In the genomic region with DNA sequence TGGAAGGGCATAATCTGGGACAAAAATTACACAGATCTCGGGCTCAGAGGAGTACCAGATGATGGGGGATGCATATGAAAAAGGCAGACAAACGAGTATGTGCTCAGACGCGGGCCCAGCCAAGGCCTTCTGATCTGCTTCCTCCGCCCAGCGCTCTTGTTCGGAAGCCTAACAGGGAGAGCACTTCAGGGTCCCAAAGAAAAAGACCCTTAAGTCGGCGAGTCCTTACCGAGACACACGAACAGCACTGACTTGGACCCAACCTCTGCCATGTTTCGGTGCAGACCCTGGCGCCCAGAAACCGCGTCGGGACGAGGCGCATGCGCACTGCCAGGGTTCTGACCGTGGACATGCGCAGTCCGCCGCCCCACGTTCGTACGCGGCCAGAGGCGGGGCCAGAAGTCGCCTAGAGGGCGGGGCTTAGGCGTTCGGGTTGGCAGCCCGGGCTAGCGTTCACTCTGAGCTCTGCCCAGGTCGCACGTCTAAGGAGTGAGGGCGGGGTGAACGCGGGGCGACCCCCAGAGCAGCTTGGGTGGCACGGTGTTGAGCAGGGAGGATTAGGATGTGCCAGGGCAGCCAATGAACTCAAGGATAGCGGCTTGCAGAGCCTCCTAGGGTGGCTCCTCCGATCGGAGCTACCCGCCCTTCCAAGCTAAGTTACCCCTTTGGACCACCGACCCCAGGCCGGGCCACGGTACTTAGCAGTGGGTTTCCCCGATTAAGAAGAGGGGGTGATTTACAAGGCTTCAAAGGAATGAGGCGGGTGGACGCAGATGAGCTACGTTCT, we compare ENCODE assay signal across 8 mouse cellular contexts. TPM values are rescaled to one million over a fixed set of nuclear protein-coding genes. Genes with fewer than 3 reads are reported as not detected.
DNase-seq lines count a peak whose midpoint lies in the region; ATAC-seq and TF ChIP-seq lines count a peak whose summit lies in the region.

A gene (minus strand): TSS at position 329 of the 787 bp plus-strand sequence.
A gene (plus strand): TSS at position 408 of the 787 bp plus-strand sequence.

- under 1% methylated on average over 52 of the region's 52 CpGs for WGBS in embryonic facial prominence, embryonic 13.5 days
- under 1% methylated on average over 50 of the region's 52 CpGs for WGBS in limb, embryonic 14.5 days
- under 1% methylated on average over 52 of the region's 52 CpGs for WGBS in midbrain, postnatal 0 days

- H3K27me3 ChIP-seq in embryonic facial prominence, embryonic 13.5 days, result no peaks in the 10 kb centered on the region
- H3K27me3 ChIP-seq in limb, embryonic 14.5 days (ENCODE audit: control insufficient read depth, insufficient read depth, low read length), result no peaks in the 10 kb centered on the region
- no peaks in the 10 kb centered on the region for H3K27me3 ChIP-seq in midbrain, postnatal 0 days (ENCODE audit: insufficient read depth, low read length)

- H3K9me3 ChIP-seq in embryonic facial prominence, embryonic 13.5 days, result no peaks in the 10 kb centered on the region
- no peaks in the 10 kb centered on the region for H3K9me3 ChIP-seq in limb, embryonic 14.5 days (ENCODE audit: control insufficient read depth, low read length)
- H3K9me3 ChIP-seq in midbrain, postnatal 0 days (ENCODE audit: low read length), result no peaks in the 10 kb centered on the region

- H3K4me2 ChIP-seq in embryonic facial prominence, embryonic 13.5 days, result peak within 1 kb of the TSS; percentile 86
- H3K4me2 ChIP-seq in limb, embryonic 14.5 days (replicated peaks; ENCODE audit: low read depth, low read length, severe bottlenecking), result peak within 1 kb of the TSS; percentile 88
- H3K4me2 ChIP-seq in midbrain, postnatal 0 days (ENCODE audit: low read depth, low read length, poor library complexity, severe bottlenecking), result peak within 1 kb of the TSS; percentile 75

- peak within 1 kb of the TSS; percentile 78 for H3K9ac ChIP-seq in embryonic facial prominence, embryonic 13.5 days
- H3K9ac ChIP-seq in limb, embryonic 14.5 days (ENCODE audit: low read depth, low read length, severe bottlenecking), result peak within 1 kb of the TSS; percentile 77
- H3K9ac ChIP-seq in midbrain, postnatal 0 days (replicated peaks; ENCODE audit: low read length, poor library complexity, severe bottlenecking), result peak within 1 kb of the TSS; percentile 79

- no peak for TF ChIP-seq CTCF in midbrain, postnatal 0 days (IDR thresholded peaks at IDR 0.05)

- H3K4me3 ChIP-seq in embryonic facial prominence, embryonic 13.5 days, result peak within 1 kb of the TSS; percentile 58
- H3K4me3 ChIP-seq in limb, embryonic 14.5 days (replicated peaks; ENCODE audit: low read length), result peak within 1 kb of the TSS; percentile 63
- peak within 1 kb of the TSS; percentile 72 for H3K4me3 ChIP-seq in midbrain, postnatal 0 days (ENCODE audit: low read depth, low read length)

- peak; percentile 88 for DNase-seq in 3134 (ENCODE audit: extremely low read depth, insufficient read length, low spot score)
- peak; percentile 96 to 97 for DNase-seq in adrenal gland, postnatal 36 days
- DNase-seq in heart, adult 8-10 months (ENCODE audit: low spot score), result peak; percentile 95
- peak; percentile 96 for DNase-seq in kidney, adult 9 months
- peak; percentile 93 for DNase-seq in limb, embryonic 14.5 days (ENCODE audit: low spot score)
- peak; percentile 96 for DNase-seq in midbrain, postnatal 0 days (ENCODE audit: low spot score)
- DNase-seq in spleen, postnatal 14 days (ENCODE audit: low spot score in 2 of 2), result peak; percentile 96 to 97

- H3K27ac ChIP-seq in embryonic facial prominence, embryonic 13.5 days, result peak within 1 kb of the TSS; percentile 17; the same call in 1 of the 2 replicates
- peak within 1 kb of the TSS; percentile 55 for H3K27ac ChIP-seq in limb, embryonic 14.5 days (replicated peaks; ENCODE audit: low read depth, low read length)
- peak within 1 kb of the TSS; percentile 62 for H3K27ac ChIP-seq in midbrain, postnatal 0 days (ENCODE audit: low read depth, low read length)

- no peaks in the 10 kb centered on the region for H3K36me3 ChIP-seq in embryonic facial prominence, embryonic 13.5 days
- H3K36me3 ChIP-seq in limb, embryonic 14.5 days (ENCODE audit: control insufficient read depth, insufficient read depth, low read length), result 0 out of 2 replicates have a peak, but pooled peaks cover 6% of the 10 kb centered on the region
- H3K36me3 ChIP-seq in midbrain, postnatal 0 days (ENCODE audit: insufficient read depth, low read length), result no peaks in the 10 kb centered on the region

- TF ChIP-seq POLR2A in limb, embryonic 14.5 days (IDR thresholded peaks at IDR 0.05; ENCODE audit: borderline replicate concordance, extremely low read depth, insufficient read depth, insufficient read length), result no peak; the same call in 1 of the 2 replicates

- ATAC-seq in embryonic facial prominence, embryonic 13.5 days (ENCODE audit: insufficient number of reproducible peaks, insufficient read depth, low FRiP score, low TSS enrichment, low read depth), result peak; percentile 97
- ATAC-seq in limb, embryonic 14.5 days (ENCODE audit: low FRiP score, low read depth), result peak; percentile 98
- peak; percentile 98 for ATAC-seq in midbrain, postnatal 0 days (ENCODE audit: low FRiP score)

- H3K4me1 ChIP-seq in embryonic facial prominence, embryonic 13.5 days, result peaks cover 21% of the 10 kb centered on the region
- peaks cover 9% of the 10 kb centered on the region; the same call in 1 of the 2 replicates for H3K4me1 ChIP-seq in limb, embryonic 14.5 days (ENCODE audit: control insufficient read depth, insufficient read depth, low read length)
- peaks cover 7% of the 10 kb centered on the region; the same call in 1 of the 2 replicates for H3K4me1 ChIP-seq in midbrain, postnatal 0 days (ENCODE audit: insufficient read depth, low read length)

RNA-seq across cellular contexts. Expression of the first gene that starts in this region (rescaled TPM):
- total RNA-seq in adrenal gland, postnatal 36 days (2021), result 10 to 100 TPM; 51.9 to 62.8 TPM
- 154 and 159 TPM in 2 replicates for polyA plus RNA-seq in embryonic facial prominence, embryonic 13.5 days (2015; fragmentation: Nextera tagmentation; extraction: Ambion mirVana)
- total RNA-seq in heart, adult 8-10 months (2022), result 10 to 100 TPM; 28.5 to 35.6 (median 30.3) TPM
- 20.5 and 27.3 TPM in 2 replicates for polyA plus RNA-seq in limb, embryonic 14.5 days (2012; rRNA removed)
- polyA plus RNA-seq in limb, embryonic 14.5 days (2014; fragmentation: Nextera tagmentation; extraction: Ambion mirVana), result 158 and 169 TPM in 2 replicates
- 24.3 and 38.3 TPM in 2 replicates for total RNA-seq in midbrain, postnatal 0 days (2014; rRNA removed)
- polyA plus RNA-seq in midbrain, postnatal 0 days (2015; fragmentation: Nextera tagmentation; extraction: Ambion mirVana), result 106 and 113 TPM in 2 replicates

RNA-seq across cellular contexts. Expression of the second gene that starts in this region (rescaled TPM):
- 1 to 10 TPM; 2.5 to 3.5 TPM for total RNA-seq in adrenal gland, postnatal 36 days (2021)
- 16.7 and 18.6 TPM in 2 replicates for polyA plus RNA-seq in embryonic facial prominence, embryonic 13.5 days (2015; fragmentation: Nextera tagmentation; extraction: Ambion mirVana)
- 1 to 10 TPM; 1.6 to 2.5 (median 2.0) TPM for total RNA-seq in heart, adult 8-10 months (2022)
- polyA plus RNA-seq in limb, embryonic 14.5 days (2012; rRNA removed), result 6.5 and 7.4 TPM in 2 replicates
- polyA plus RNA-seq in limb, embryonic 14.5 days (2014; fragmentation: Nextera tagmentation; extraction: Ambion mirVana), result 11.3 and 13.1 TPM in 2 replicates
- 20.3 and 20.4 TPM in 2 replicates for total RNA-seq in midbrain, postnatal 0 days (2014; rRNA removed)
- polyA plus RNA-seq in midbrain, postnatal 0 days (2015; fragmentation: Nextera tagmentation; extraction: Ambion mirVana), result 52.6 and 52.9 TPM in 2 replicates

Comparison
In these comparisons a context has a peak if more than half of its experiments do, and no peak if none do; other contexts are left out.
1. Peak in every context shown above with its lines: DNase-seq, ATAC-seq, H3K4me3 ChIP-seq and H3K27ac ChIP-seq.